Mouse (Mus musculus) G1E (cell line): ENCODE measurements around the gene Prr15l.

Source experiments
- CTCF ChIP-seq: IDR thresholded peaks from 2 replicates; pipeline ENCODE4 v1.5.1; 2012; ENCODE audit warnings: low read depth, low read length, inconsistent platforms, mixed read lengths
- GATA1 ChIP-seq: IDR thresholded peaks from 2 replicates; pipeline ENCODE4 v1.6.1; 2012; ENCODE audit warnings: borderline replicate concordance, low read length, inconsistent platforms, mixed read lengths
- GATA2 ChIP-seq: IDR thresholded peaks from 2 replicates; pipeline ENCODE4 v1.6.1; 2012; ENCODE audit warnings: low read depth, low read length, inconsistent platforms, borderline replicate concordance
- POLR2AphosphoS5 ChIP-seq: IDR thresholded peaks from 2 replicates; pipeline ENCODE4 v1.6.1; 2012; ENCODE audit warnings: low read depth, low read length, inconsistent platforms; ENCODE audit not compliant: insufficient replicate concordance
- TAL1 ChIP-seq: conservative IDR thresholded peaks from 2 replicates; pipeline ENCODE4 v1.6.1; 2012; ENCODE audit warnings: low read depth, low read length, inconsistent platforms, mixed read lengths

- TF ChIP-seq CTCF (no peak), POLR2AphosphoS5 (no peak), GATA1 (no peak), TAL1 (no peak), GATA2 (no peak)
These were observed 5.8 kb downstream of the Prr15l start for GRCm38 (mm10) chr11:96933562-96934276.
